Mouse (Mus musculus): ENCODE measurements around the gene Ube2v1. TPM values are rescaled to one million over a fixed set of nuclear protein-coding genes. Genes with fewer than 3 reads are reported as not detected.

Ube2v1 gene
- polyA plus RNA-seq, 1 experiment from 2014 or later, result 195 TPM

DNA sequence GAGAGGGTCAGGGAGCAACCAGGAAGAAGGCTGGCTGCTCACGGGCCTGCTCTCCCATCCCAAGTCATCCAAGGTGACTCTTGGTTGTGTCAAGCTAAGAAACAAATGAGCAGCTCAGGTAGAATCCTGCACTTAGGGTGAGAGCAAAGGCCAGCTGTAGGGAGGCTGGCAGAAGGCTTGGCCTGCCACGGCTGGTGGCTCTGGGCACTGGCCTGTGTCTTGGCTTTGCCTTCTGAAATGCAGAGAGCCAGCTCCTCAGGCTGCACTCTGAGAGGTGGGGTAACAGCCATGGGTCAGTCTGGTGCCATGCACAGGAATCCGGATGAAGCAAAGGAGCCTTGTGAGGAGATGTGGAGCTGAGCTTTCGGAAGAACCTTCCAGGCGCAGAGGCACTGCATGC lies 36.5 kb upstream of the Ube2v1 start:
- 84% methylated on average over 5 of the region's 5 CpGs for WGBS (ENCODE audit: insufficient replicate concordance)
- no peak overlapping the region; the same call in 1 of the 2 replicates for H3K4me2 ChIP-seq
- no peak for ATAC-seq (replicated peaks; ENCODE audit: insufficient number of reproducible peaks, low FRiP score, low TSS enrichment)

DNA sequence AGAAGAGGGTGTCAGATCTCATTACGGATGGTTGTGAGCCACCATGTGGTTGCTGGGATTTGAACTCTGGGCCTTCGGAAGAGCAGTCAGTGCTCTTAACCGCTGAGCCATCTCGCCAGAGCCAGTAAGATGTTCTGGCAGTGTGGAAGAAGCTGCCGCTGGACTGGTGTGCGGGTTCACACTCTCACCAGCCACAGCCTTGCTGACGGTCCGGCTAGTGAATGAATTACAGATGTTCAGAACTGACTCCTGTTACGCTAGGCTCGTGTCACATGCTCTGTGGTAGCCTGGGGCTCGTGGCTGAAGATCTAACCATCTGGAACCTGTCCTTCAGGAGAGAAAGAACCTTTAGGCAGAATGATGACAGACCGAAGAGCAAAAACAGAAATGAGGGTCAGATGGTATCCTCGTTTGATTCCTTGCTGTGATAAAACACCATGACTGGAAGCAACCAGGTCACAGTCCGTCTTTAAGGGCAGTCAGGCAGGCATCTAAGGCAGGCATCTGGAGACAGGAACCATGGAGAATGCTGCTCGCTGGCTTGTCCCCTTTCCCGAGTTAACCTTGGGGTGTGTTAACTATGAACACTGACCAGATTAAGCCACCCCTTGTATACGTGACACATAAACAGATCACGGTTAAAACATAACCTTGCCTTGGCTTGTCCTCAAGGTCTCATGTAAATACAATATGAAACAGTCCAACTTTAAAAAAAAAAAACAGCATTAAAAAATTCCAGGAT lies 34.2 kb upstream of the Ube2v1 start:
- Histone ChIP-seq H3K27me3 (ENCODE audit: control insufficient read depth, insufficient read depth, low read length) (0 out of 2 replicates have a peak, but pooled peaks cover 5% of the 10 kb centered on the region), H3K27ac (ENCODE audit: low read depth, low read length) (no peak overlapping the region), H3K36me3 (ENCODE audit: control insufficient read depth, insufficient read depth, low read length) (no peaks in the 10 kb centered on the region), H3K4me1 (ENCODE audit: control insufficient read depth, insufficient read depth, low read length) (peaks cover 6% of the 10 kb centered on the region; the same call in 1 of the 2 replicates), H3K4me3 (ENCODE audit: low read depth, low read length) (no peak overlapping the region), H3K9ac (ENCODE audit: low read depth, low read length) (no peak overlapping the region), H3K4me2 (no peak overlapping the region), H3K9me3 (replicated peaks; ENCODE audit: control insufficient read depth, low read length) (no peaks in the 10 kb centered on the region)
- WGBS (ENCODE audit: insufficient replicate concordance), result 78% methylated on average over 18 of the region's 18 CpGs
- ATAC-seq (replicated peaks; ENCODE audit: insufficient number of reproducible peaks, low FRiP score, low TSS enrichment), result no peak

More for the DNA sequence above, 36.5 kb upstream of the Ube2v1 start:
- no peaks in the 10 kb centered on the region for H3K27me3 ChIP-seq (ENCODE audit: control insufficient read depth, insufficient read depth, low read length)
- no peaks in the 10 kb centered on the region for H3K9me3 ChIP-seq (replicated peaks; ENCODE audit: control insufficient read depth, low read length)
- H3K4me3 ChIP-seq (ENCODE audit: low read depth, low read length), result no peak overlapping the region
- no peak overlapping the region for H3K9ac ChIP-seq (ENCODE audit: low read depth, low read length)
- no peaks in the 10 kb centered on the region for H3K36me3 ChIP-seq (ENCODE audit: control insufficient read depth, insufficient read depth, low read length)
- H3K4me1 ChIP-seq (ENCODE audit: control insufficient read depth, insufficient read depth, low read length), result peaks cover 3% of the 10 kb centered on the region; the same call in 1 of the 2 replicates
- H3K27ac ChIP-seq (ENCODE audit: low read depth, low read length), result no peak overlapping the region

DNA sequence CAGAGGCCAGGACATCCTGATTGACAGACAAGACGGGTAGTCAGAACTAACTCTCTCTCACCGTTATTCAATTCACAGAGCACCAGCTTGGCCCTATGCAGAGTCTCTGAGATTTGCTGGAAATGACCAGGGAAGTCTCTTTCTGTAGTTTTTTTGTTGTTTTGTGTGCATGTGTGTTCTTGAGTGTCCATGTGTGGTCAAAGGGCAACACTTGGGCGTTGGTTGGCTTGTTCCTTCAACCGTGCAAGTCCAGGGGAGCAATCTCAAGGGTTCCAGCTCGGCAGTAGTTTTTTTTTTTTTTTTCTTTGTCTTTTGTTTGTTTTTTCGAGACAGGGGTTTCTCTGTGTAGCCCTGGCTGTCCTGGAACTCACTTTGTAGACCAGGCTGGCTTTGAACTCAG lies 30.8 kb upstream of the Ube2v1 start:
- peak overlapping the region; percentile 4; the same call in 1 of the 2 replicates for H3K9ac ChIP-seq (ENCODE audit: low read depth, low read length)
- peak overlapping the region; percentile 88 for H3K4me3 ChIP-seq (ENCODE audit: low read depth, low read length)
- WGBS (ENCODE audit: insufficient replicate concordance), result 53% methylated on average over 6 of the region's 6 CpGs
- 0 out of 2 replicates have a peak, but pooled peaks cover 5% of the 10 kb centered on the region for H3K27me3 ChIP-seq (ENCODE audit: control insufficient read depth, insufficient read depth, low read length)
- no peaks in the 10 kb centered on the region for H3K9me3 ChIP-seq (replicated peaks; ENCODE audit: control insufficient read depth, low read length)
- no peaks in the 10 kb centered on the region for H3K36me3 ChIP-seq (ENCODE audit: control insufficient read depth, insufficient read depth, low read length)
- H3K4me2 ChIP-seq, result peak overlapping the region; percentile 97
- peaks cover 29% of the 10 kb centered on the region for H3K4me1 ChIP-seq (ENCODE audit: control insufficient read depth, insufficient read depth, low read length)
- no peak for ATAC-seq (replicated peaks; ENCODE audit: insufficient number of reproducible peaks, low FRiP score, low TSS enrichment)
- H3K27ac ChIP-seq (ENCODE audit: low read depth, low read length), result no peak overlapping the region

DNA sequence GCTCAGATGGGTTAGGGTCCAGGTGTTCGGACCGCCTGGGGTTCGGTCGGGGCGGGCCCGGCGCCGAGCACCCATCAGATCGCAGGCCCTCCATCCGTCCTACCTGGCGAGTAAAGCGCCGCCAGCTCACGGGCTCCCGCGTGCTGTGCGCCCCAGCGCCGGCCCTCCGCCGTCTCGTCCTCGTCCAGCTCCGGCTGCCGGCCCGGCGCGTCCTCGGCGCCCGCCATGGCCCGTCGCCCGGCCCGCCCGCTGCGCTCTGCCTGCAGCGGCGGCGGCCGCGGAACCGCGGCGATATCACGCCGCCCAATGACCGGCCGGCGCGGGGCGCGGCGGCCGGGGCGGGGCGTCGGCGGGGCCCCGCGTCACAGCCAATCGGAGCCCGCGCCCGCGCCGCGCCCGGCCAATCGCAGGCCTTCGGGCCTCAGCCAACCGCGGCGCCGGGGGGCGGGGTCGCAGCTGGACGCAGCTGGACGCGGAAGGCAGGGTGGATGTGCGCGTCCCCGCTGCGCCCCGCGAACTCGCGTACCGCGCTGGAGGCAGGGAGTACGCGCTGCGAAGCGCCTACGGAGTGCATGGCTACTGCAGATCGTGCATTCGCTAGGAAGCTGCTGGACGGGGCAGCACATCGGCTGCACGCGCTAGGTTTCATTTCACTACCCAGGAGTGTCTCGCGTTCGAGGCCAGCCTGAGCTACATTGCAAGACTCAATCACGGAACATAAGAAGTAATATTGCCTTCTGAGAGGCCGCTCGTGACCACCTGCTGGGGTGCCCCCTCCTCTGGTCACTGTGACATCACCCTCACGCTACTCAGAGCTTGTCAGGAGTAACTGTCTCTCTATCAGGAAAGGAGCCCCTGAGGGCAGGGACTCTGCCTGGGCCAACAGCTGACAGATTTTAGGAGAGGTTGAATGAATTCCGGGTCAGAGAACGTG lies 29.6 kb upstream of the Ube2v1 start, which contains the start of gene Gm20431:
Gm20431 (minus strand) TSS at position 227 of the 934 bp plus-strand sequence.
- H3K27ac ChIP-seq (ENCODE audit: low read depth, low read length), result peak within 1 kb of the TSS; percentile 64
- peaks cover 29% of the 10 kb centered on the region for H3K4me1 ChIP-seq (ENCODE audit: control insufficient read depth, insufficient read depth, low read length)
- H3K27me3 ChIP-seq (ENCODE audit: control insufficient read depth, insufficient read depth, low read length), result 0 out of 2 replicates have a peak, but pooled peaks cover 5% of the 10 kb centered on the region
- peak; percentile 96 for ATAC-seq (replicated peaks; ENCODE audit: insufficient number of reproducible peaks, low FRiP score, low TSS enrichment)
- peak within 1 kb of the TSS; percentile 90 for H3K9ac ChIP-seq (ENCODE audit: low read depth, low read length)
- whole genome bisulfite sequencing (ENCODE audit: insufficient replicate concordance), result under 1% methylated on average over 100 of the region's 110 CpGs
- H3K4me3 ChIP-seq (ENCODE audit: low read depth, low read length), result peak within 1 kb of the TSS; percentile 88
- H3K4me2 ChIP-seq, result peak within 1 kb of the TSS; percentile 97
- H3K9me3 ChIP-seq (replicated peaks; ENCODE audit: control insufficient read depth, low read length), result no peaks in the 10 kb centered on the region
- no peaks in the 10 kb centered on the region for H3K36me3 ChIP-seq (ENCODE audit: control insufficient read depth, insufficient read depth, low read length)

DNA sequence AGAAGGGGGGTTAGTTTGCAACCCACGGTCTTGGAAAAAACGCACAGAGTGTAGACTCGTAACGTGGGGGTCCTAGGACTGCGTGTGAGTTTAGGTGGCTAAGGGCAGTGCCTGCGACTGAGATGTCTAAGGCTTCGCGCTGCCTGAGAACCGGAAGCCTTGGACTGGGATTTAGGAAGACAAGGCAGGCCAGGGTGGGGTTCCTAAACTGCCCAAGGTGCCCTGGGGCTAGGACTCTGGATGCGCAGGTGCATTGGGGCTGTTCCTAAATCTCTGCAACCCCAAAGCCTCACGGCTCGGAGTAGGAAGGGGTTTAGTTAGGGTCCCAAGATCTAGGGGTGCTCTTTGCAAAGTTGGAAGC lies 28.7 kb upstream of the Ube2v1 start:
- Histone ChIP-seq H3K4me1 (ENCODE audit: control insufficient read depth, insufficient read depth, low read length) (peaks cover 29% of the 10 kb centered on the region), H3K27ac (ENCODE audit: low read depth, low read length) (0 out of 2 replicates have a peak overlapping the region, but pooled peaks have one; percentile 35), H3K4me2 (peak overlapping the region; percentile 97), H3K9me3 (replicated peaks; ENCODE audit: control insufficient read depth, low read length) (no peaks in the 10 kb centered on the region), H3K36me3 (ENCODE audit: control insufficient read depth, insufficient read depth, low read length) (no peaks in the 10 kb centered on the region), H3K4me3 (ENCODE audit: low read depth, low read length) (peak overlapping the region; percentile 88), H3K9ac (ENCODE audit: low read depth, low read length) (peak overlapping the region; percentile 90), H3K27me3 (ENCODE audit: control insufficient read depth, insufficient read depth, low read length) (0 out of 2 replicates have a peak, but pooled peaks cover 5% of the 10 kb centered on the region)
- no peak for ATAC-seq (replicated peaks; ENCODE audit: insufficient number of reproducible peaks, low FRiP score, low TSS enrichment)
- WGBS (ENCODE audit: insufficient replicate concordance), result 2% methylated on average over 12 of the region's 12 CpGs

DNA sequence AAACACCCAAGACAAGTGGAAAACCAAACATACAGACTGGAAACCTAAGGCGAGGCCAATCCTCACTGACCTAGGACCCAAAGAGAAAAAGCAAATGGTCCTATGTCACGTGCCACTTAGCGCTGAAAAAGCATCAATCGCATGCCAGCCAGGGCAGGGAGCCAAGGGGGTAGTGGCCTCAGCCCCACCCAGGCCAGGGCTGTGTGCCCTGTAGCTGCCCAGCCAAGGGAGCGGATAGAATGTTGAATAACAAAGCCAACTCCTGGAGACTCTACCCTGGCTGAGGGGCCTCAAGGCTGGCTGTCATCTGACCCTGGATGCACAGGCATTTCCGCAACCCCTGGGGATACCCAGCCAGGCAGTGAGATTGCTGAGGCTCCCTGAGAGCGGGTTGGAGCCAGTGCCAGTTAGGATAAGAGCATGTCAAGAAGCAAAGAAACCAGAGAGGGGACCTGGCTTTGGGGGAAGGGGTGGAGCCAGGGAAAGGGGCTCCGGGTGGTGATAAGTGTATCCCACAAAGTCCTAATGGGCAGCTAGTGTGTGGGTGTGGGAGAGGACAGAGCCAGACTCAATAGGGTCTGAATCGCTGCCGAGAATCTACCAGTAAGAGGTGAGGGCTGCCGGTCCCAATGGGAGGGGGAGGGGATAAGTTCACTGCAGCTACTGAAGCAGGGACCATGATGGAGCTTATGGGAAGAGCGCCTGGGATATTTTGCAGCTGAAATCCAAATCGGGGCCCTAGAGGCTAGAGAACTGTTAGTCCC lies 28.1 kb upstream of the Ube2v1 start:
- H3K27me3 ChIP-seq (ENCODE audit: control insufficient read depth, insufficient read depth, low read length), result 0 out of 2 replicates have a peak, but pooled peaks cover 5% of the 10 kb centered on the region
- H3K4me2 ChIP-seq, result peak overlapping the region; percentile 97
- ATAC-seq (replicated peaks; ENCODE audit: insufficient number of reproducible peaks, low FRiP score, low TSS enrichment), result no peak
- H3K27ac ChIP-seq (ENCODE audit: low read depth, low read length), result no peak overlapping the region
- H3K9ac ChIP-seq (ENCODE audit: low read depth, low read length), result peak overlapping the region; percentile 90
- no peaks in the 10 kb centered on the region for H3K36me3 ChIP-seq (ENCODE audit: control insufficient read depth, insufficient read depth, low read length)
- peak overlapping the region; percentile 88 for H3K4me3 ChIP-seq (ENCODE audit: low read depth, low read length)
- whole genome bisulfite sequencing (ENCODE audit: insufficient replicate concordance), result 24% methylated on average over 13 of the region's 13 CpGs
- no peaks in the 10 kb centered on the region for H3K9me3 ChIP-seq (replicated peaks; ENCODE audit: control insufficient read depth, low read length)
- H3K4me1 ChIP-seq (ENCODE audit: control insufficient read depth, insufficient read depth, low read length), result peaks cover 29% of the 10 kb centered on the region

DNA sequence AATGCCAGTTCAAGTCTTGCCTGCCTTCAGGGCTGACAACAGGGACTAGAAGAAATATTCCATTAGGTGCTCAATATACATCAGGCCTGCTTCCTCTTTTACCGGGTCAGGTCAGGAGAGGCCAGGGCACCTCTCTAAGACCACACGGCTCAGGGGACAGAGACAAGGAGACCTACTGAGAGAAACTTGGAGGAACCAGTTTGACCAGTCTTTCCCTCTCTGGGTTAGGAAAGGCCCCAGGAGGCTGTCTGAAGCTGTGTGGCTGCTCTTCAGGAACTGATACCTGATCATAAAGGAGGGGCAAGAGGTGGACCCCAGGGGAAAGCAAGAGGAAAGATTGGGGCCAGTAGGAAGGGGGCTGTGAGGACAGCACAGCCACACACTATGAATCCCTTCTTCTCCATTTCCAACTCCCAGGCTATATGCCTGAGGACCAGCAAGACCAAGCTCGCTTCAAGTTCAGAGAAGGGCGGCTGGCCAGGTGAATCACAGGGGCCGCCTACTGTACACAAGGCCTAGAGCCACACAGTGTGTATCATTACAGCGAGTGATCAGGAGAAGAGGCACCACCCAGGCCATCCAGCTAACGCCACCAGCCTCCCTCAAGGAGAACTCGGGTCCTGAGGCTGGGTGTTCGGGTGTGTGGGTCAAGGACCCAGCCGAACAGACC lies 27.4 kb upstream of the Ube2v1 start:
- H3K4me2 ChIP-seq, result peak overlapping the region; percentile 97
- ATAC-seq (replicated peaks; ENCODE audit: insufficient number of reproducible peaks, low FRiP score, low TSS enrichment), result no peak
- no peak overlapping the region for H3K4me3 ChIP-seq (ENCODE audit: low read depth, low read length)
- no peak overlapping the region for H3K27ac ChIP-seq (ENCODE audit: low read depth, low read length)
- no peaks in the 10 kb centered on the region for H3K9me3 ChIP-seq (replicated peaks; ENCODE audit: control insufficient read depth, low read length)
- H3K36me3 ChIP-seq (ENCODE audit: control insufficient read depth, insufficient read depth, low read length), result no peaks in the 10 kb centered on the region
- WGBS (ENCODE audit: insufficient replicate concordance), result 65% methylated on average over 10 of the region's 10 CpGs
- H3K27me3 ChIP-seq (ENCODE audit: control insufficient read depth, insufficient read depth, low read length), result 0 out of 2 replicates have a peak, but pooled peaks cover 5% of the 10 kb centered on the region
- peaks cover 29% of the 10 kb centered on the region for H3K4me1 ChIP-seq (ENCODE audit: control insufficient read depth, insufficient read depth, low read length)
- no peak overlapping the region for H3K9ac ChIP-seq (ENCODE audit: low read depth, low read length)

Measured in heart, embryonic 11.5 days (tissue).